Mouse (Mus musculus): Measurements from ENCODE around the gene Sik2. TPM values are rescaled to one million over a fixed set of nuclear protein-coding genes. Genes with fewer than 3 reads are reported as not detected.

Sik2 gene
- polyA plus RNA-seq, 1 experiment from 2014 or later: 14.5 TPM

- Histone ChIP-seq H3K4me3 (replicated peaks) (no peak overlapping the region), H3K27me3 (no peaks in the 10 kb centered on the region), H3K4me1 (replicated peaks) (no peaks in the 10 kb centered on the region), H3K27ac (no peak overlapping the region), H3K4me2 (replicated peaks) (no peak overlapping the region), H3K9me3 (no peaks in the 10 kb centered on the region), H3K36me3 (no peaks in the 10 kb centered on the region), H3K9ac (replicated peaks) (no peak overlapping the region)
- ATAC-seq: no peak
- WGBS: 80% methylated on average over 3 of the region's 3 CpGs
Measured at GRCm38 (mm10) chr9:51020351-51020750, 11.5 kb upstream of the Sik2 start.

GRCm38 (mm10) chr9:51019670-51020069 is 10.8 kb upstream of the Sik2 start:
- Histone ChIP-seq H3K4me3 (replicated peaks) (no peak overlapping the region), H3K4me2 (replicated peaks) (no peak overlapping the region), H3K4me1 (replicated peaks) (no peaks in the 10 kb centered on the region), H3K27me3 (no peaks in the 10 kb centered on the region), H3K9ac (replicated peaks) (no peak overlapping the region), H3K36me3 (no peaks in the 10 kb centered on the region), H3K9me3 (no peaks in the 10 kb centered on the region), H3K27ac (no peak overlapping the region)
- ATAC-seq: no peak
- 83% methylated on average over 7 of the region's 7 CpGs for WGBS

- Histone ChIP-seq H3K27me3 (no peaks in the 10 kb centered on the region), H3K9ac (replicated peaks) (no peak overlapping the region), H3K4me2 (replicated peaks) (no peak overlapping the region), H3K36me3 (no peaks in the 10 kb centered on the region), H3K9me3 (no peaks in the 10 kb centered on the region), H3K4me1 (replicated peaks) (no peaks in the 10 kb centered on the region), H3K27ac (no peak overlapping the region), H3K4me3 (replicated peaks) (no peak overlapping the region)
- WGBS: 72% methylated on average over 4 of the region's 4 CpGs
- ATAC-seq: no peak
Measured at GRCm38 (mm10) chr9:51015732-51016131, 6.9 kb upstream of the Sik2 start.

- H3K9me3 ChIP-seq: no peaks in the 10 kb centered on the region
- H3K27me3 ChIP-seq: peaks cover 6% of the 10 kb centered on the region; the same call in 1 of the 2 replicates
- H3K4me2 ChIP-seq (replicated peaks): no peak overlapping the region
- H3K27ac ChIP-seq: no peak overlapping the region
- WGBS: 88% methylated on average over 1 of the region's 1 CpGs
- no peak for ATAC-seq
- H3K4me1 ChIP-seq (replicated peaks): 0 out of 2 replicates have a peak, but pooled peaks cover 4% of the 10 kb centered on the region
- H3K4me3 ChIP-seq (replicated peaks): no peak overlapping the region
- no peaks in the 10 kb centered on the region for H3K36me3 ChIP-seq
- H3K9ac ChIP-seq (replicated peaks): no peak overlapping the region
Measured at GRCm38 (mm10) chr9:51013644-51014043, 4.8 kb upstream of the Sik2 start.

- Histone ChIP-seq H3K9me3 (no peaks in the 10 kb centered on the region), H3K4me1 (replicated peaks) (peaks cover 12% of the 10 kb centered on the region), H3K27me3 (peaks cover 6% of the 10 kb centered on the region; the same call in 1 of the 2 replicates), H3K9ac (replicated peaks) (no peak overlapping the region), H3K36me3 (no peaks in the 10 kb centered on the region), H3K27ac (no peak overlapping the region), H3K4me2 (replicated peaks) (peak overlapping the region; percentile 70), H3K4me3 (replicated peaks) (peak overlapping the region; percentile 88)
- 0% methylated on average over 6 of the region's 6 CpGs for WGBS
- ATAC-seq: no peak
Measured at GRCm38 (mm10) chr9:51009656-51009950, 730 bp upstream of the Sik2 start.

DNA sequence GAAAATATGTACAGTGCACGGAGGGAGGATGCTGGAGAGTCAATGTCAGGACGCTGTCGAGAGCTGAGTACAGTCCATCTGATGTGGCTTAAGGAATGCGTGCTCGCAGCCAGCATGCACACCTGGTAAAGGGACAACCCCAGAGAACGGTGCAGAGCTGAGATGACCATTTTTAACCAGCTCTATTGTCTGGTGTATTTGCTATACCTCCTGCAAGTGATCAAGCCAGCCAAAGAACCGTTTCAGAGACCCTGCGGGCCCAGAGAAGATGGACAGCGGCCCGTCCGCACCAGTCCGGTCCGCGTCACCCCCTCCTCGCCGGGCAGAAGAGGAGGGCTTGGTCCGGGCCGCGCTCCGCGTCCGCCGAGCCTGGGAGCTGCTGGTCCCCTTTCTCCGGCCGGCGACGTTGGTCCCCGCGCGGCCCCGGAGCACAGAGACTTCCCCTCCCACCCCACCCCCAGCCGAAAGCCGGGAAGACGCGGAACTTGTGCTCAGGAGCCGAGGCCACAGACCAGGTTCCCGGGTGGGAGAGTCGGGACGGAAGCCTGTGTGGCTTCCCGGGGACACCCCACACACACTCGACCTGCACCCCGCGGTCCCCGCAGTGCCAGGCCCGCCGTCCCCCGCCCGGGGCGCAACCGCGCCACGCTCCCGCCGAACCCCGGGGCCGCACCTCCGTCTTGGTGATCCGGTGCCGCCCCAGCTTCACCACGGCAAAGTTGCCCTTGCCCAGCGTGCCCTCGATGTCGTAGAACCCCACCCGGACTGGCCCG is 619 bp downstream of the Sik2 start:
- peak overlapping the region; percentile 70 for H3K4me2 ChIP-seq (replicated peaks)
- under 1% methylated on average over 56 of the region's 65 CpGs for WGBS
- ATAC-seq: peak; percentile 72
- H3K36me3 ChIP-seq: no peaks in the 10 kb centered on the region
- no peaks in the 10 kb centered on the region for H3K9me3 ChIP-seq
- H3K27ac ChIP-seq: peak overlapping the region; percentile 83
- H3K4me1 ChIP-seq (replicated peaks): peaks cover 12% of the 10 kb centered on the region
- peak overlapping the region; percentile 91 for H3K9ac ChIP-seq (replicated peaks)
- peaks cover 6% of the 10 kb centered on the region; the same call in 1 of the 2 replicates for H3K27me3 ChIP-seq
- peak overlapping the region; percentile 88 for H3K4me3 ChIP-seq (replicated peaks)

- peaks cover 6% of the 10 kb centered on the region; the same call in 1 of the 2 replicates for H3K27me3 ChIP-seq
- H3K4me3 ChIP-seq (replicated peaks): peak overlapping the region; percentile 88
- peak overlapping the region; percentile 91 for H3K9ac ChIP-seq (replicated peaks)
- peaks cover 12% of the 10 kb centered on the region for H3K4me1 ChIP-seq (replicated peaks)
- H3K36me3 ChIP-seq: no peaks in the 10 kb centered on the region
- H3K4me2 ChIP-seq (replicated peaks): peak overlapping the region; percentile 70
- 12% methylated on average over 10 of the region's 10 CpGs for WGBS
- H3K9me3 ChIP-seq: no peaks in the 10 kb centered on the region
- H3K27ac ChIP-seq: no peak overlapping the region
- no peak for ATAC-seq
Measured at GRCm38 (mm10) chr9:51007726-51008067, 1.2 kb downstream of the Sik2 start.

GRCm38 (mm10) chr9:51006846-51007245 is 2.0 kb downstream of the Sik2 start:
- no peak overlapping the region for H3K27ac ChIP-seq
- no peak overlapping the region for H3K9ac ChIP-seq (replicated peaks)
- H3K4me2 ChIP-seq (replicated peaks): no peak overlapping the region
- H3K4me3 ChIP-seq (replicated peaks): no peak overlapping the region
- peaks cover 17% of the 10 kb centered on the region for H3K4me1 ChIP-seq (replicated peaks)
- H3K36me3 ChIP-seq: no peaks in the 10 kb centered on the region
- WGBS: 3% methylated on average over 4 of the region's 4 CpGs
- no peaks in the 10 kb centered on the region for H3K9me3 ChIP-seq
- no peak for ATAC-seq
- peaks cover 6% of the 10 kb centered on the region; the same call in 1 of the 2 replicates for H3K27me3 ChIP-seq

DNA sequence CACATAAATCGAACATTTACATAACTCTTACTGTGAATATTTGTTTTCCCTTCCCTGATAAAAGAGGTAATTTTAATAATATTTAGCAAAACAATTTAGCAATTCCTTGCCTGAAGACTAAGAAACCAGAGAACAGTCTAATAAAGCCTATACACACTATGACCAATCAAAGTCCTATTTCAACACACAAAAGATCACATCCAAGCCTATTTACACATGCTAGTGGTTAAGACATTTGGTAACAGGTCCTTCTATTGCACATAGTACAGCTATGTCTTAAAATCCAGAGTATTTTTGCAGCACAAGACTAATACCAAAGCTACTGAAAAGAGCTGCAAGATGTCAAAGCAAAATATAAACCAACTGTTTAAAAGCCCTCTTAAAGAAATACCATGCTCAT is 4.8 kb downstream of the Sik2 start:
- no peaks in the 10 kb centered on the region for H3K9me3 ChIP-seq
- no peak for ATAC-seq
- H3K9ac ChIP-seq (replicated peaks): no peak overlapping the region
- 87% methylated on average over 1 of the region's 1 CpGs for WGBS
- H3K27me3 ChIP-seq: no peaks in the 10 kb centered on the region
- no peak overlapping the region for H3K4me2 ChIP-seq (replicated peaks)
- H3K36me3 ChIP-seq: no peaks in the 10 kb centered on the region
- no peak overlapping the region for H3K27ac ChIP-seq
- no peak overlapping the region for H3K4me3 ChIP-seq (replicated peaks)
- H3K4me1 ChIP-seq (replicated peaks): peaks cover 13% of the 10 kb centered on the region

DNA sequence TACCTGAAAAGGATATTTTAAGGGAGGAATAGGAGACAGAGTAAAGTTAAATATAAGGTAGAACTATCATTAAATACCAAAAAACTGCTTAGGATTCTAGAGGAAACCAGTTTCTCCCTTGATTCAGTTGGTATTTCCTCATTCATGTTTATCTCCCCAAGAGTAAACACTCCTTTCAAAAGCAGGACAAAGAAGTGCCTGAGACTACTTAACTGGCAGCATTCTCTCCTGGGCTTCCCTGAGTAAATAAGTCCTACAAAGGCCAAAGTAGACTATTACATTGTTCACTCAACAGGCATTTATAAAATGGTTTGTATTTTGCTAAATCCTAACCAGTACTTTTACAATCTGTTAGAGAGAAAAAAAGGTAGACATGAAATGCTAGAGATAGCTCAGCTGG is 22.2 kb downstream of the Sik2 start:
- peaks cover 9% of the 10 kb centered on the region; the same call in 1 of the 2 replicates for H3K4me1 ChIP-seq (replicated peaks)
- no peak overlapping the region for H3K4me2 ChIP-seq (replicated peaks)
- no peak for ATAC-seq
- no peaks in the 10 kb centered on the region for H3K36me3 ChIP-seq
- H3K27me3 ChIP-seq: no peaks in the 10 kb centered on the region
- no peak overlapping the region for H3K9ac ChIP-seq (replicated peaks)
- H3K9me3 ChIP-seq: no peaks in the 10 kb centered on the region
- no peak overlapping the region for H3K27ac ChIP-seq
- no peak overlapping the region for H3K4me3 ChIP-seq (replicated peaks)

GRCm38 (mm10) chr9:50986123-50986522 is 22.8 kb downstream of the Sik2 start:
- Histone ChIP-seq H3K27me3 (no peaks in the 10 kb centered on the region), H3K9me3 (no peaks in the 10 kb centered on the region), H3K9ac (replicated peaks) (no peak overlapping the region), H3K27ac (no peak overlapping the region), H3K4me3 (replicated peaks) (no peak overlapping the region), H3K4me1 (replicated peaks) (peaks cover 9% of the 10 kb centered on the region; the same call in 1 of the 2 replicates), H3K4me2 (replicated peaks) (no peak overlapping the region), H3K36me3 (no peaks in the 10 kb centered on the region)
- no peak for ATAC-seq
- 2% methylated on average over 8 of the region's 8 CpGs for WGBS

DNA sequence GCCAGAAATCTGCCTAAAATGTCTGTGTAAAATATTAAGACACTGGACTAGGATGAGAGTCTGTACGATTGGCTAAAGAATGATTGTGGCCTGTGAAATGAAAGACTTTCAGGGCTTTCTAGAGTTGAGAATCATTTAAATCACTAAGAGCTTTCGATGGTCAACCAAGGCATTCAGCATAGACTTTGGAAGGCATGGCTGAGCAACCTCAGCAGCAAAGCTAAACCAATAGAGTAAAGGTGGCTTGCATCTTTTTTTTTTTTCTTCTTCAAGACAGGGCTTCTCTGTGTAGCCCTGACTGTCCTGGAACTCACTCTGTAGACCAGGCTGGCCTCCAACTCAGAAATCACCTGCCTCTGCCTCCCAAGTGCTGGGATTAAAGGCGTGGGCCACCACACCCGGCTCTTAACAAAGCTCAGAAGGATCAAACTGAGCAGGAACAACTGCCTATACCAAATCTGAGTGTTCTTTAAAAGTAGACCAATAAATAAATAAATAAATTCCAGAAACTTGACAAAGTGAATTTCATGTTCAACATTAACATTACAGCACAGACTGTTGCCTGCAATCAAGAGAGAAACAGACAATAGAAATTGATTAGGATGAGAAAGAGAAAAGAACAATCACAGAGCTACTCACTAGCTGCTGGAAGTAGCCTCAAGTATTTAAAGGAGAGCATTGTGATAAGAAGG is 27.2 kb downstream of the Sik2 start:
- no peak overlapping the region for H3K9ac ChIP-seq (replicated peaks)
- ATAC-seq: no peak
- no peaks in the 10 kb centered on the region for H3K27me3 ChIP-seq
- no peaks in the 10 kb centered on the region for H3K36me3 ChIP-seq
- H3K27ac ChIP-seq: no peak overlapping the region
- H3K4me2 ChIP-seq (replicated peaks): no peak overlapping the region
- H3K9me3 ChIP-seq: no peaks in the 10 kb centered on the region
- H3K4me1 ChIP-seq (replicated peaks): peaks cover 4% of the 10 kb centered on the region; the same call in 1 of the 2 replicates
- WGBS: 88% methylated on average over 4 of the region's 4 CpGs
- H3K4me3 ChIP-seq (replicated peaks): no peak overlapping the region
